Mouse (Mus musculus) liver, adult 2 months (tissue): ENCODE data around the gene Olfr975.

Source experiments
- CTCF ChIP-seq: fragments of 200-500 bp; IDR thresholded peaks from 2 replicates; pipeline ENCODE4 v1.5.1; 2011; ENCODE audit warnings: low read depth, low read length, control low read depth
- POLR2A ChIP-seq: fragments of 200-500 bp; IDR thresholded peaks from 2 replicates; pipeline ENCODE4 v1.6.1; 2011; ENCODE audit warnings: low read length, control low read depth; ENCODE audit not compliant: insufficient read depth; ENCODE audit errors: extremely low read depth

- no peak for TF ChIP-seq CTCF
- no peak for TF ChIP-seq POLR2A
These were observed at the start of gene Olfr975 for GRCm38 (mm10) chr9:39951946-39952345.
